Mouse (Mus musculus) right cerebral cortex, postnatal 14 days (tissue): Measurements from ENCODE around the gene Cxcr6.
A peak's percentile ranks its signal among the peaks of the same experiment; 100 is the strongest.

ENCODE experiments used
- DNase-seq: peaks from one replicate; pipeline ENCODE4 v3.0.0; 2022

Cxcr6 gene

GRCm38 (mm10) chr9:123826631-123827030 lies 20.4 kb downstream of the Cxcr6 start:
- DNase-seq, result no peak

DNA sequence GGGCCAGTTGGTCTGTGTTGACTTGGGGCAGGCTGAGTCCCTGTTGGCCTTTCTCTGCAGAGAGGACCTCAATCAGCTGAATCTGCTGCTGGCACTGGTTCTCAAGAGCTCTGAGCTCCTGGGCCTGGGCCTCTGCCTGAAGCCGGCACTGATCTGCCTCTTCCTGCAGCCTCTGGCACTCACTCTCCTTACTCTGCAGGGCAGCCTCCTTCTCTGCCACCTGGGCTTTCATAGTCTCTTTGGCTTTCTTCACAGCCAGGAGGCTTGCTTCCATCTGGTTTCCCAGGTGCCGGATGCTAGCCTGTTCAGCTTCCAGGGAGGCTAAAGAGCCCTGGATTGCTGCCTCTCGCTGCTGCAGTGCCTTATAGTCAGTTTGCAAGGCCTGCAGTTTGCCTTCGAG lies 22.6 kb downstream of the Cxcr6 start:
- no peak for DNase-seq

DNA sequence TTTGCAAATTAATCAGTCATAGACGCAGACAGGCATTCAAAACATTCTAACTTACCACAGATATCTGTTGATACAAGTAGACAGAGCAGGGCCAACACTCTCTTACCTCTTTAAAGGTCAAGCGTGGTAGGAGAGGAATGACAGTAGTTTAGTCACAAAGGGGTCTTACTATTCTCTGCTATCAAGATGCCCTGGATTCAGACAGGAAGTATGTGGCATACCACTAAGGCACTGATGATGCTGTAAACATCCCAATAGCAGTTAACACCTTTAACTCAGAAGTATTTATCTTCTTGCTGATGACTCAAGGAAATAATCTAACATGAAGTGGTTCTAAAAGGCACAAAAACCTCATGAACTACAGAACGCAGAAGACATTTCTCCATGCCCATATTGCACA lies 29.6 kb downstream of the Cxcr6 start:
- no peak for DNase-seq

GRCm38 (mm10) chr9:123840243-123840642 lies 34.0 kb downstream of the Cxcr6 start:
- no peak for DNase-seq

GRCm38 (mm10) chr9:123844468-123844867 lies 38.2 kb downstream of the Cxcr6 start:
- DNase-seq, result no peak

GRCm38 (mm10) chr9:123845120-123845519 lies 38.8 kb downstream of the Cxcr6 start:
- no peak for DNase-seq

DNA sequence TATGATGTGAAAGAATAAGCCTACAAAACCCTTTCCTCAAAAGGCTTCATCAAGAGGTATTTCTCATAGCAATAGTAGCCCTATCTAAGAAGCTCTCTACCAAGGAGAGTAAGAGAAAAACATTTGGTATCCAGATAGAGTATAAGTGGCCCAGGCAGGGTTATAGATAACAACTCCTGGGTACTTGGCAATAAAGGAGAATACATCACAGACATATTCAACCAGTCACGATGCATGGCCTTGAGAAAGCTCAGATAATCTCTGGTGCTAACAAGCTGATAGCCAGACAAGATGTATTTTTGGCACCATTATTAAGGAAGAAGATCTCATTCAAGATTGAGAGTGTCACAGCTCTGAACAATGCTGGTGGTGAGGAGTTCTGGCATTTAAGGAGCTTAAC lies 40.2 kb downstream of the Cxcr6 start:
- no peak for DNase-seq

GRCm38 (mm10) chr9:123849976-123850695 lies 43.9 kb downstream of the Cxcr6 start:
- no peak for DNase-seq

- DNase-seq, result no peak
These were observed 44.4 kb downstream of the Cxcr6 start for GRCm38 (mm10) chr9:123850705-123851061.

DNA sequence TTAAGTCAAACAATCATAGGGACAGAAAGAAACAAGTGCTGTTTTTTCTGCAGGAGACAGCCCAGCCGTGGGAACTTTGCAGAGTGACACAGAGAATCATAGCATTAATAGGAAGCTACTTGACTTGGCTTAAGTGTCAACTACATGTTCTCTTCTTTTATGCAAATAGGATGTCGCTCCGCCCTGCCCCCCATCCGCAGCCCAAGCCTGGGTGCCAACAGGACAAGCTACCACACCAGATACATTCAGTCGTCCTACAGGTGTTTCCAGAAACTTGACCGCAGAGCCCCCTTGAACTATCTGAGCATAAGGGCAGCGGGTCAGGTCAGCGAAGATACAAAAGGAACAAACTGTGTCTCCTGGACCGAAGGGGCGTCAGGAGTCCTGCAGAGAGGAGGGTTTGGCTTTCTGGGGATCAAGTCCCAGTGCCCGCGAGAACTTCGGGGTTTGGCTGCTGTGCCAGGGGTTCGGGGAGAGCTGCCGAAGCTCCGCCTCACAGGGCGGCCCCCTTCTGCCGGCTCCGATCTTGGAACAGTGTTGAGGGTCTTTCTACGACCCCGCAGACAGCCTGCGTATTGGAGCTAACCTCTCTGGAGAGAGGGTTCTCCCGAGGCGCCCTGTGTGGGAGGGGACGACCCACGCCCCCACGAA lies 44.9 kb downstream of the Cxcr6 start:
- peak; percentile 38 for DNase-seq

DNA sequence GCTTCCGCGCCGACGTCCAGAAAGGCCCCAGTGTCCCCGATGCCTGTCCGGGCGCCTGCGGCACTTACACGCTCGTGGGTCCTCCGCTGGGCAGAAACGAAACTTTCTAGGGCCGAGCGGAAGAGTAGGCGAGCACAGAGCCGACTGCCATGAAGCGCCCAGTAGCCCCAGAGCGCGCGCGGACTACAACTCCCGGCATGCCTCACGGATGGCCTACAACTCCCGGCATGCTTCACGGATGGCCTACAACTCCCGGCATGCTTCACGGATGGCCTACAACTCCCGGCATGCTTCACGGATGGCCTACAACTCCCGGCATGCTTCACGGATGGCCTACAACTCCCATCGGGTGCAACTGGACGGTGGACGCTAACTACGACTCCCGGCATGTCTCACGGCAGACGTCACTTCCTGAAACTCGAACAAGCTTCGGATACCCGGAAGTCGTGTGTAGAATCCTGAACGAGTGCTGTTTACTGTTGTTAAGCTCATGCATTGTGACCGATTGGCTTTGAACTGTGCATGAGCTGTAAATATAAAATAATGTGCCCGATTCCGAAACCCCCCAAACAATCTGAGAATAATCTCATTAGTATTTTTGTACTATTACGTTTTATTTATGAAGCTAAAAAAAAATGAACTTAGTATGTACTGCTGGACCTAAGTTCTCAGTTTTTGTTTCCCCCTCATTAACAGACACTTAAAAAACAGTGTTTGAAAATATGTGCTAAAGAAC lies 45.6 kb downstream of the Cxcr6 start, which contains the start of gene Fyco1:
Gene Fyco1, minus strand, starts transcription at position 187 of the 736 bp plus-strand sequence.
- DNase-seq, result peak; percentile 90

- no peak for DNase-seq
These were observed 46.4 kb downstream of the Cxcr6 start for GRCm38 (mm10) chr9:123852449-123853390.

DNA sequence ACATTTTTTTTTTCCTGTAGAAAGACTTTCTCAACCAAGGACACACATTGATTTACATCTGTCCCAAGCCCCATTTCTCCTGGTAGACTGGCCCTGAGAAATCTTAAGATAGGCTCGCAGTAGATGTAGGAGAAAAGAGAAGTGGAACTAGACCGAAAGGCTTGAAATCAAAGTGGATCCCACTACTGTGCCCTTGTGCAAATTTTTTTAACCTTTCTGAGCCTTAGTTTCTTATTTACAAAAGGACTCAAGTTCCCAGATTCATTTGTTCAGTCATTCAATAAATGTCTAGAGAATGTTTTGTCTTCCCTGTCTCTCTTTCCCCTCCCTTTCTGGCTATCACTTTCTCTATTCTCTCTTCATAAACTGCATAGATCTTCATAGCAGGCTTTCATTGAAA lies 50.6 kb downstream of the Cxcr6 start:
- DNase-seq, result no peak
